Mouse (Mus musculus): ENCODE results near the gene Art1.

Art1 gene

DNA sequence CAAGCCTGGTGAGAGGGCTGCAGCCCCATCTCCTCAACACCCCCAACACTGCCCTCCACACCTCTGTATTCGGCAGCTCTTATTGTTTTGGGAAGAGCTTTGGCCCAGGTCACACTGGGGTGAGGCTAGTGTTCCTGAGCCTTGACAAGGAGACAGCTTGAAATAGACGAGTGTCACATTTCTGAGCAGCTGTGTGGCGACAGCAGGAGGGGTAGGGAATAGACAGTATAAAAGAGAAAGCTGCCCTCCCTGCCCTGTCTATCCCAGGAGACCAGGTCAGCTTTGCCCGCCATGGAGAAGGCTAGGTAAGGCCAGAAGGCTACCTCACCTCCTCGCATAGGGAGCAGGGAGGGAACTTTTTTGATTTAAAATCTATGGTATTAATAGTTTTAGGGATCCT, at the start of gene Art1:
Gene Art1 (plus strand): TSS at position 257 of the 400 bp plus-strand sequence.
- no peak for DNase-seq (ENCODE audit: low spot score)

DNA sequence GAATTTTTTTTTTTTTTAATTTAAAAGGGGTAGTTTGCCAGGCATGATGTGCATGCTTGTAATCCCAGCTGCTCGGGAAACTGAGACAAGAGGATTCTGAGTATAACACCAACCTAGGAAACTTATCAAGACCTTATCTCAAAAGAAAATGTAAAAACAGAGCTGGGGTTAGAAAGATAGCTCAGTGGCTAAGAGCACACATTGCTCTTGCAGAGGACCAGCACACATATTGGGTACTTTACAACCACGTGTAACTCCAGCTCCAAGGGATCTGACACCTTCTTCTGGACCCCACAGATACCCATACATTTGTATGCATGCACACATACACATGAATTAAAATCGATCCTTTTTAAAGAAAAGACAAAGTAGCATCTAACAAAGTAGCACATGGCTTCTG, 40.2 kb upstream of the Art1 start:
- no peak for DNase-seq (ENCODE audit: low spot score)

DNA sequence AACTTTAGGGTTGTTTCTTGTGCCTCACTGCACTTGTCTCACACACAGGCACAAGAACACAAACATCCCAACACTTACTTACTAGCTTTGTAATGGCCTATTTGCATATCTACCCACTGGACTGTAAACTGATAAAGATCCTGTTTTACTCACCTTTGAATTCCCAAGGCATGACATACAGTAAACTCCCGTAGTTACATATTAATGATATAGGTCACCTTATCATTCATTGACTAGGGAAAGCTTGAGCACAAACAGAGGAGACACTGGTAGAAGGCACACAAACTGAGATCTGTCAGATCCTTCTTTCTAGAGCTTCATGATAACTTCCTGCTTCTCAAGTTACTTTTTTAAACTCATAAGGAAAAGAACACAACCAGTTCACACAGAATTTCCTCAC, 39.3 kb upstream of the Art1 start:
- no peak for DNase-seq (ENCODE audit: low spot score)

DNA sequence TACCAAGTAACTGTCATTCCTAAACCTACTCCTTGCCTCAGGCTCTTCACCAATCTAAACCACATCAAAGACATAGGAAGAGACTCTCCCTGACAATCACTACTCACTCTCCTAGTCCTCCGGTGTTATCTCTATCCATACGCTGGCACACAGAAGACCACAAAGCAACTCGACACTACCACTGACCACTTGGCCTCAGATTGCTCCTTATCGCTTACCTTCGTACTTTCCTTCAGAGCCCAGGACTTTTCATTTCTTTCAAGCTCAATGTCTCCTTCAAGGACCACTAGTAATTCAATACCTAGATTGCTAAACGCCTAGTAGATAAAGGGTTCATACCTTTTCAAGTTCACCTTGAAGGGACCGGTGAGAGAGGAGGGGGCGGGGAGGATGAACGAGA, 37.7 kb upstream of the Art1 start:
- DNase-seq (ENCODE audit: low spot score), result no peak

DNA sequence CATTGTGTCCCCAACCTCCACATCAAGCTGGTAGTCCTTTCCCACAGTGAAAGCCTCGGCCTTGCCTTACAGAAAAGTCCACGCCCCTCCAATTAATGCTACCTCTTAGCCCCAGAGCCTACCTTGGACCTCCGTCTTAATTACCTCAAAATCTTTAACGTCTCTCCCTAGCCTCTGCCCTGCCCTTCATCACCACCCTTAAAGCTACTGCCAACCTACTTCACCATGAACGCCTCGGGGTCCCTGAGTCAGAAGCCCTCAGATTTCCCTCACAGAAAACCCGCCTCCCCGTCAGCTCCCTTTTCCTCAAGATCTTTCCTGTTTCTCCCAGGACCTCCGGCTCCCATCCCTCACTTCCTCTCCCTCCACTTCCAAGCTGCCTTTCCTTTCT, 36.9 kb upstream of the Art1 start:
- no peak for DNase-seq (ENCODE audit: low spot score)

DNA sequence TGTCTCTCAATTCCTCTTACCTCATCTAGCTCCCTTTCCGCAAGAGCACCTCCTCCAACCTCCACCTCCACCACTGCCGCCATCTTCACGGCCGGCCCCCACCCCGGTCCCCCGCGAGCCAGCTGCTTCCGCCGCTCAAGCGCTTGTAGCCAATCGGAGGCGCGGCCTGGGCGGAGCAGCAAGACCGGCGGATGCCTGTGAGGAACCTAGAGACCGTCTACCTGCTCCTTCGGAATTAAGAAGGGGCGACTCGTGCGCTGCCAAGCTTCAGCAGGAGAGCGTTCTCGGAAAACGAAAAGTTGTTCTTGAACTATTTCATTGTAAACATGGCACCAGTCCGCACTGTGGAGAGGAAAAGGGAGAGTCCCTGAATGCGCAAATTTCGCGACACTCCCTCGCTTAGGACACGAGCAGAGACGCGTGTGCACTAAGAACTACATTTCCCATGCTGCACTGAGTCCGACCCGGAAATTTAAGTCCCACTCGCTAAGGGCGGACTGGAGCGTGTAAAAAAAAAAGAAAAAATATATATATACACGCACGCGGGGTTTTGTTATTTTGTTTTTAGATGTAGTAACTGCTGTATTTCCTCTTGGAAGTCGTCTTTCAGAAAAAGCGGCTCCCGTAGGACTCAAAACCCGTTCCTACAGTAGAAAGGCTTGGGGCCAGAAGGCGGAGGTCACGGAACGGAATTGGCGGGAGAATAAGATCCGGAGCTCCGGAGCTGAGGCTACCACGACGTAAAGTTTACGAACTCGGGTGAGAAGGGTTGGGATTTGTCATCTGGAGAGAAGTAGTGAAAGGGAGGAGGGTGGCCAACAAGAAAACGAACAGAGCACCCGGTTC, 36.3 kb upstream of the Art1 start, which contains the start of the genes Rnf121, Xndc1 and Xntrpc:
Gene Rnf121 (minus strand): TSS at position 424 of the 846 bp plus-strand sequence.
Gene Xndc1 (plus strand): TSS at position 466 of the 846 bp plus-strand sequence.
Gene Xntrpc (plus strand): TSS at position 668 of the 846 bp plus-strand sequence.
- DNase-seq (ENCODE audit: low spot score), result peak; percentile 81

DNA sequence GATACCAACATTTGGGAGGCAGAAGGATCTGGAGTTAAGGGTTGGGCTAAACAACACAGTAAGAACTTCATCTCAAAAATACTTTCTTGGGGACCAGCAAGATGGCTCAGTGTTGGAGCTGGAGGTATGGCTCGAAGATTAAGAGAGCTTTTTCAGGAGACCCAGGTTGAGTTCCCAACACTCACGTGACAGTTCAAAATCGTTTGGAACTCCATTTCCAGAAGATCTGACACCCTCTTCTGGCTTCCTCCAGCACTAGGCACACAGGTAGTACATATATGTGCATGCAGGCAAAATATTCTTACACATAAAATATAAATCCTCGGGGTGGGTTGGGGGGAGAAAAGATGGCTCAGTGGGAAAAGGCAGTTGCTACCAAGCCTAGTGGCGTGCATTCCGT, 35.2 kb upstream of the Art1 start:
- no peak for DNase-seq (ENCODE audit: low spot score)

DNA sequence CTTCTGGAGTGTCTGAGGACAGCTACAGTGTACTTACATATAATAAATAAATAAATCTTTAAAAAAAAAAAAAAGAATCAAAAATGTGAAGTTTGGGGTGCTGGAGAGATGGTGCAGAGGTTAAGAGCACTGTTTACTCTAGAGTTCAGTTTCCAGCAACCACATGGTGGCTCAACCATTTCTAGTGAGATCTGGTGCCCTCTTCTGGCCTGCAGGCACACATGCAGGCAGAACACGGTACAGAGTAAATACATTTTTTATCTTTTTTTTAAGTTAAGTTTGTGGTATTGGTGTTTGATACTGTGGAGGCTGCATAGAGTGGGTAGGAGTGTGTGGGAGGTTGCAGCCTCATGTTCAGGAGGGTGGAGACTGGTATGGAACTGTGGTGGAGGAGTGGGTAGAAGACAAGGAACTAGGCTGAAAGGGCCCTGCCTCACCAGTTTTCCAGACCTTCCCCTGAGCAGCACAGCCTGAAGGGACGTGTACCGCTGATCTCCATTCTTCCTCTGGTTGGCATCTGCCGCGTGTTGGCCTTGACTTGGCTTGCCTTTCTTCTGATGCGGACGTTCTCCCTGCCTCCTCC, 24.7 kb upstream of the Art1 start:
- DNase-seq (ENCODE audit: low spot score), result no peak

DNA sequence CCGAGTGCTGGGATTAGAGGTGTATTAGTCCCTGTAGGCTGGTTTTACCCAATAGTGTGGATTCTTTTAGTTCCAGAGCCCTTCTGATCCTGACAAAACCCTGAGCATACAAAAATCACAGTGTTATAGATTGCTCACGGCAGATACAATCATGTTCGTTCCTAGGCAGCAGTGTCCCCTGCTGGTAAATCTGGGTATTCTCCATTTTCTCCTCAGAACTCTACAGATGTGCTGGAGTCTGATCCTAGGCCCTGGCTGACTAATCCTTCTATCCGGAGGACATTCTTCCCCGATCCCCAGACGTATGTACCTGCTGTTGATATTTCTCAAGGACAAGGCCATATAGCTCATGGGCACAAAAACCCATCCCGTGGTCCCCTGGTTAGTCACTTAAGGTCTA, 23.0 kb upstream of the Art1 start:
- no peak for DNase-seq (ENCODE audit: low spot score)

DNA sequence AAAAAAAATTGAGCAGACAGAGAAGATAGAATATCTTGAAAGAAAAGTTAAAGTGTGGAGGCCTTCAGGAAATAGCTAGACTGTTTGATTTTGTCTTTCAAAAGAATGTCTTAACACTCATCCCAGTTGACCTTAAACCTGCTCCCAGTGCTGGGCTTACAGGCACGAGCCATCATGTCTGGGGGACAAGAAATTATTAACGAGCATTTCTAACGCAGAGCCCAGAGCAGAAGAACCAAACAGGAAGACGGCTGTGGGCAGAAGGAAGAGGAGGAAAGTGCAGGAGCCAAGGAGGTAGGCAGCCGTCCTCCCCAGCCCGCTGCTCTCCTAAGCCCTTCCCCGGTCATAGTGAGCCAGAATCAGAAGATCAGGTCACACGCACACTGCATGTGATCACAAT, 21.2 kb upstream of the Art1 start:
- no peak for DNase-seq (ENCODE audit: low spot score)

DNA sequence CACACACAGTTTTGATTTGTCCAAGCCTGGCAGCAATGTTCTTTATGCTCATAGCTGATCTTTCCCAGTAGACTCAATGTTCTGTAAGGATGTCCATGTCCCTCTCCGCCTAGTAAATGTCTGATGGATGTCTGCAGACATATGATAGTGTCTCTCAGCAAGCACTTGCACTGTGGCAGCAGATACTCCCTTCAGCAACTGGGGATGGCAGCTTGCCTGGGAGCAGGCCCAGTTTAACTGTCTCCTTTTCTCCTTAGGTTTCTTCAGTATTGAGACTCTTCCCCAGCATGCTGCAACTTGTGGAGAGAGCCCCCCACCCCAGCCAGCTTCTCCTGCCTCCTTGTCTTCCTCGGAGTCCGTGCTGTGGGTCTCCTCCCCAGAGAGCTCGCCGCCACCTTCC, 19.8 kb upstream of the Art1 start:
- no peak for DNase-seq (ENCODE audit: low spot score)

DNA sequence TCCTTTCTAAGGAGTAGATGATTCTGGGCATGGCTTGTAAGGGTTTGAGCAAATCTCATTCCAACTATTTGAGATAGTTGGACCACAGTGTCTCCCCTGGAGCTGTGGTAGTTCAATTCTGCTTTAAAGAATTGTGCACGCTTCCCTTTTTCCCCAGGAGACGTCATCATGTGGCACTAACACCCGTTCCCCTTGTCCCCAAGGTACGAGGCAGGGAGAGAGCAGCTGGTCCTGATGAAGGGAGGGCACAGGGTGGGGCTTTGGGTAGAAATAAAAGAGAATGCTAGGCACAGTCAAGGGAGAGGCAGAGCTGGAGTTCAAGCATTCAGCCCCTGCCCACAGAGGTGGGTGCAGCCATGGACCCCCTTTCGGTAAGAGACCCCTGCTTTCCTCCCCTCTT, 18.7 kb upstream of the Art1 start, which contains the start of gene Trpc2:
Gene Trpc2 (plus strand): TSS at position 301 of the 400 bp plus-strand sequence.
- no peak for DNase-seq (ENCODE audit: low spot score)

DNA sequence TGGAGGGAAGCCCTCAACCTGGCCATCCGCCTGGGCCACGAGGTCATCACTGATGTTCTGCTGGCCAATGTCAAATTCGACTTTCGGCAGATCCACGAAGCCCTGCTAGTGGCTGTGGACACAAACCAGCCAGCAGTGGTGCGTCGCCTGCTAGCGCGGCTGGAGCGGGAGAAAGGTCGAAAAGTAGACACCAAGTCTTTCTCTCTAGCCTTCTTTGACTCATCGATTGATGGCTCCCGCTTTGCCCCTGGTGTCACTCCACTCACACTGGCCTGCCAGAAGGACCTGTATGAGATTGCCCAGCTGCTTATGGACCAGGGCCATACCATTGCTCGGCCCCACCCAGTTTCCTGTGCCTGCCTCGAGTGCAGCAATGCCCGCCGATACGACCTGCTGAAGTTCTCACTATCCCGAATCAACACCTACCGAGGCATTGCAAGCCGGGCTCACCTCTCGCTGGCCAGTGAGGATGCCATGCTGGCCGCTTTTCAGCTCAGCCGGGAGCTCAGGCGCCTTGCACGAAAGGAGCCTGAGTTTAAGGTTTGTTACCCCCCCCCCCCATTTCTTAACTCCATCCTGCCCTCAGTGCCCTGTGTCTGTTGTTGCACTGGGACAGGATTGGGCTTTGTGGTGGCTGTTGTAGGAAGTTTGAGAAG, 17.4 kb upstream of the Art1 start:
- DNase-seq (ENCODE audit: low spot score), result no peak

DNA sequence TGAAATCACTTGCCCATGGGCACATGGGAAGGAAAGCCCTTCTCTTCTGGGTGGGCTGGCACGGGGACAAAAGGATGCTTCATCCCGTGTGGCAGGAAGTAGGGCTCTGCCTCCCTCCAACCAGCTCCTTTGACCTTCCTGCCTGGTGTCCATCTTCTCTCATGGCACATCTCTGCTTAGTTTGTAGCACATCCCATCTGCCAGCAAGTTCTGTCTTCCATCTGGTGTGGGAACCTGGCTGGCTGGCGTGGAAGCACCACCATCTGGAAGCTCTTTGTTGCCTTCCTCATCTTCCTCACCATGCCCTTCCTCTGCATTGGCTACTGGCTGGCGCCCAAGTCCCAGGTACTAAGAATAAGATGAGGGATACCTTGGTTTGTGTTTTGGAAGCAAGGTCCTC, 14.2 kb upstream of the Art1 start:
- DNase-seq (ENCODE audit: low spot score), result no peak

DNA sequence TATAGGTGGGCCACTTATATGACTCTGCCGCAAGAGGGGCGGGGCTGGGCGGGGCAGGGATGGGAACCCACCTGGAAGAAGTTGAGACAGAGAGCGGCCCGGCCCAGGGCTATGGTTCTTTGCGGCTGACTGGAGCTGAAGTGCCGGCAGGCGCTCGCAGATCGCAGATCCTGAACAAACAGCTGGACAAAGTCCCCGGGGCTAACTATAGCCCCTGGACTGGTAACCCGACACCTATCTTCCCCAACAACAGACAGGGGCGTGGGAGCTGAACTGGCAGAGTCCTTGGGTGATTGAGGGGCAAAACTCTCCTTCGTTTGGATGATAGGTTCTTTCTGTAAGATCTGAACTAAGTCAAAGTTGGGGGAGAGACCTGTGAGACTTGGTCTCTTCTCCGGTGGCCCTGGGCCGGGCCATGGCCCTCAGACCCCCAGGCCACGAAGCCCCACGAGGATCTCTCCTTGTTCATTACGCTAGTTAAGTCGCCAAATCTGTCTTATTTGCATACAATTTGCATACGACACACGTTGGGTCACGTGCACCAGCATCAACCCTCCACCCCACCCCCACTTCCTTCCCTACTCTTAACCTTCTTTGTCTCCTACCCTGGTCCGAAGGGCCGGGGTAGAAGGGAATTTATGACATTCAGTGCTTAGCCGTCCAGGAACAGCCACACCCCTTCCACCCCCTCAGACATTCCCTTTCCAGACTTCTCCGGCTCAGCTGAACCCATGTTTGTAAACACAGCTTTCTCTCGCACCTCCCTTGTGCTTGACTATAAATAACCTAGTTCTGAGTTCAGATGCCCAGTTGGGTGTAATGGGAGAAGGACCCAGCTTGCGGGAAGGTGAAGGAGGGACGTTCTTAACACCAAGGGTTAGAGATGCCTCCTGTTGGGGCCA, 1.5 kb upstream of the Art1 start:
- no peak for DNase-seq (ENCODE audit: low spot score)

DNA sequence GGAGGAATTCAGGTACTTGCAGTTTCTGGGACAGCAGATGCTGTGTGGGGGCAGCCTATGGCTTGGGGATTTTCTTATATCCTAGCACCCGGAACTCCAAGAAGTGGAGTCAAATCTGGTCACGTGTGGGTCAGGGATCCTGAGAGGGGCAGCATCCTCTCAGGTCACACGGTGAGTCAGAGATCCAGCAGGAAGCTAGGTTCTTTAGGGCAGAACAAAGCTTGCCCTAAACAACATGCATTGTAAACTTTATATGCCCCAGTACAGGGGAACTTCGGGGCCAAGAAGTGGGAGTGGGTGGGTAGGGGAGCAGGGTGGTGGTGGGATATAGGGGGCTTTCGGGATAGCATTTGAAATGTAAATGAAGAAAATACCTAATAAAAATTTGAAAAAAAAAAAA, 675 bp upstream of the Art1 start:
- DNase-seq (ENCODE audit: low spot score), result no peak

DNA sequence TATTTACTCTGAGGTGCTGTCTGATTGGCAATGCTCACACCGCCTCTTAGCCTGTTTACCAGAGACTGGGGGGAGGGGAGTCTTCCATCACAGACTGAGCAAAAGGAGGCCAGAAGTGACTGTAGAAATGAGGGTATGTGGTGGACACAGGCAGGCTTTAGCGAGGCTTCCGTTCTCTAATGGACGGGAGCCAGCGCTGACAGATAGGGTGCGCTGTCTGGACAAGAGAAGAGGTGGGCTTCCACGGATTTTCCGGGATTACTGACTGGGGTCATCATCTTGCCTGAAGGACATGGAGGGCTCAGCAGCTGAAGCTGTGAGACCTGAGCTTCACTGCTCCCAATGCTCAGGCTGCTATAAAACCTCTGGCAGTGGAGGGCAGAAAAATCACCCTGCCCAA, 698 bp downstream of the Art1 start:
- no peak for DNase-seq (ENCODE audit: low spot score)

DNA sequence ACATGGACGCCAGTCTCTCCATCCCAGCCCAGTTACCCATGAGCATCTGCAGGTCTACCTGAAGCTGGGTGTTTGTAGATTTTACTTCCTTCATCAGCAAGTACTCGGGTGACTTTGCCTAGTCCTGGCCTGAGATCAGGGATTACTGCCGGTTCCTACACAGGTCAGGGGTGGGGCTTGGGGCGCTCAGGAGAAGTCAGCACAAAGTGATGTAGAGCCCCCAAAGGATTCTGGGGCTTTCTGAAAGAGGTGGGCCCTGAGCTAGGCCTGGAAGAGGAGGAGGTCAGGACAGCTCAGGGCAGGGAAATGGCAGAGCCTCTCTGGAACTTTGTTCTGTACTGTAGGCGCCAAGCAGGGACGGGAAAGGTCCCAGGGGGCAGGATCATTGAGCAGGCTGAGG, 1.2 kb downstream of the Art1 start:
- DNase-seq (ENCODE audit: low spot score), result no peak

DNA sequence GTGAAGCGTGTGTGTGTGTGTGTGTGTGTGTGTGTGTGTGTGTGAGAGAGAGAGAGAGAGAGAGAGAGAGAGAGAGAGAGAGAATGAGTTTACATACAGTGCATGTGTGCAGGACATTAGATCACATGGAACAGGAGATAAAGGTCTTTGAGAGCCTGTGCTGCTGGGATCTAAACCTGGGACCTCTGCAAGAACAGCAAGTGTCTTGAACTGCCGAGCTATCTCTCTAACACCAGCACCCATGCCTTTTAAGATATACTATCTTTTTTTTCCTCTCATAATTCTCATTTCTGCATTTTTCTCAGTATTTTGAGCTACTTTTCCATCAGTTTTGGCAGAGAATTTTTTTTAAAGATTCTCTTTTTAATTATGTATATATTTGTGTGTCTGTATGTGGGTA, 2.0 kb downstream of the Art1 start:
- no peak for DNase-seq (ENCODE audit: low spot score)

DNA sequence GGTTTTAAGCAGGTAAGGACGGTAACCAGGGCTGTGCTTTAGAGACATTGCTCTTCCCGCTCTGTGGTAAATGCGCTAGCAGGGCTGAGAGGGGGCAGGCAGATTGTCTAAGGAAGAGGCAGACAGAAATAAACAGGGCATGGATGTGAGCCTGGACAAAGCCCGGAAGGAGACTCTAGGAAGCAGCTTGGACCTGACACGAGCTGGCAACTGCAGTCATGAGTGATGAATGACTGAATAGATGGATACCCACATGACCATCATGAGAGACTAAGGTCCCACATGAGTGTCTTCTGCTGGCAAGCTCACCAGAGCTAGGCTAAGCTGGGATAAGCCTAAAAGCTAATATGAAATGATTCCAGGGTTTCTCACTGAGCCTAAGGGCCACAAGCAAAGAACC, 2.6 kb downstream of the Art1 start:
- DNase-seq (ENCODE audit: low spot score), result no peak

DNA sequence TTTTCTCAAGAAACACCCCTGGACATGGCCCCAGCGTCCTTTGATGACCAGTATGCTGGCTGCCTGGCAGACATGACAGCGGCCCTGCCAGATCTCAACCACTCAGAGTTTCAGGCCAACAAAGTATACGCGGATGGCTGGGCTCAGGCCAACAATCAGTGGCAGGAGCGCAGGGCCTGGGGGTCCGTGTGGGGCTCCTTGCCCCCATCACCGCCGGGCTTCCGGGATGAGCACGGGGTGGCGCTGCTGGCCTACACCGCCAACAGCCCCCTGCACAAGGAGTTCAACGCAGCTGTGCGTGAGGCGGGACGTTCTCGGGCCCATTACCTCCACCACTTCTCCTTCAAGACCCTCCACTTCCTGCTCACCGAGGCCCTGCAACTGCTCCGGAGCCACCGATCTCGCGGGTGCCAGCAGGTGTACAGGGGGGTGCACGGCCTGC, 5.2 kb downstream of the Art1 start:
- no peak for DNase-seq (ENCODE audit: low spot score)

DNA sequence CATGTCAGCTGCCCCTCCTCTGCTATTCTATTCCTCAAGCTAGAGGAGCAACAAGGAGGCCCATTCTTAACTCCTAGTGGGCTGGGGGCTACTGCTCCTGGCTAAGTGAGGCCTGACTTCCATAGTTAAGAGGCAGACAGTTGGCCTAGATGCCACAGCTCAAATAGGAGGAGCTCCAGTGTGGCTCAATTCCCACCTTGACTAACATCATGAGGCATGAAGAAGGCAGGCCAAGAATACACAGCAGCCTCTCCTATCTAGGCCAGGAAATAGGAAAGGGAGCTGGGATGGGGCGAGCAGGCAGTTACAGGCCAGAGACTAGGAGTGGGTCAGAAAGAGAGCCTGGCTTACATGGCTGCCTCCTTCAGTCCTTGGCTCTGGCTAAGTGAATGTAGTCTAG, 6.7 kb downstream of the Art1 start:
- DNase-seq (ENCODE audit: low spot score), result no peak

All from ovary, postnatal 10 days (tissue).